Mouse (Mus musculus) hindbrain, embryonic 14.5 days (tissue): Measurements from ENCODE around the gene Hgd. TPM values are rescaled to one million over a fixed set of nuclear protein-coding genes. Genes with fewer than 3 reads are reported as not detected.
A peak's percentile ranks its signal among the peaks of the same experiment; 100 is the strongest.

Experiments used
- ATAC-seq: fragments of 200-750 bp; cut with Nextera tagmentation; 2 replicates; pipeline ENCODE4 v1.8.0; 2017; ENCODE audit warnings: moderate number of reproducible peaks, mild to moderate bottlenecking, moderate TSS enrichment, moderate library complexity; ENCODE audit not compliant: low FRiP score
- DNase-seq: peaks from one replicate; pipeline ENCODE4 v3.0.0-alpha.2; 2015; ENCODE audit warnings: low spot score
- H3K27ac ChIP-seq: fragments of 300-500 bp; sonication (generic); 2 replicates; pipeline ENCODE4 v1.5.1; 2014; ENCODE audit warnings: mild to moderate bottlenecking, moderate library complexity
- H3K27me3 ChIP-seq: fragments of 300-500 bp; sonication (generic); 2 replicates; pipeline ENCODE4 v1.6.1; 2014; ENCODE audit warnings: mild to moderate bottlenecking, low read length, mixed read lengths; ENCODE audit not compliant: control insufficient read depth, insufficient read depth
- H3K36me3 ChIP-seq: fragments of 300-500 bp; sonication (generic); replicated peaks from 2 replicates; pipeline ENCODE4 v1.6.1; 2014; ENCODE audit not compliant: control insufficient read depth, insufficient read depth
- H3K4me1 ChIP-seq: fragments of 300-500 bp; sonication (generic); replicated peaks from 2 replicates; pipeline ENCODE4 v1.6.1; 2014; ENCODE audit warnings: antibody characterized with exemption, low read length, mixed read lengths; ENCODE audit not compliant: control insufficient read depth, insufficient read depth
- H3K4me2 ChIP-seq: fragments of 300-500 bp; sonication (generic); replicated peaks from 2 replicates; pipeline ENCODE4 v1.6.1; 2014; ENCODE audit warnings: mild to moderate bottlenecking, moderate library complexity
- H3K4me3 ChIP-seq: fragments of 300-500 bp; sonication (generic); replicated peaks from 2 replicates; pipeline ENCODE4 v1.5.1; 2014; ENCODE audit warnings: mild to moderate bottlenecking, low read length
- H3K9ac ChIP-seq: fragments of 300-500 bp; sonication (generic); 2 replicates; pipeline ENCODE4 v1.6.1; 2014
- H3K9me3 ChIP-seq: fragments of 300-500 bp; sonication (generic); 2 replicates; pipeline ENCODE4 v1.6.1; 2016; ENCODE audit warnings: low read length; ENCODE audit not compliant: control insufficient read depth
- WGBS: fragments of 180-500 bp; shearing (Covaris S2); extraction: QIAGEN DNeasy Blood & Tissue Kit; methylation state at CpG from one replicate; pipeline ENCODE4 v1.1.7; 2014; 5-methylcytosine and 5-hydroxymethylcytosine counted together
- polyA plus RNA-seq: library from polyadenylated mRNA; unstranded; fragments of >200 nt; fragmentation: Nextera tagmentation; extraction: Ambion mirVana; gene quantifications from 2 replicates; pipeline ENCODE4 v1.2.1, GENCODE M21; 2014

Gene Hgd
- polyA plus RNA-seq, 1 experiment from 2014 or later = 0.13 TPM

GRCm38 (mm10) chr16:37651467-37651866 lies 71.5 kb downstream of the Hgd start:
- ATAC-seq = no peak
- 91% methylated on average over 5 of the region's 5 CpGs for WGBS
- Histone ChIP-seq H3K9me3 (no peaks in the 10 kb centered on the region), H3K9ac (no peak overlapping the region), H3K4me2 (no peak overlapping the region), H3K36me3 (peaks cover 19% of the 10 kb centered on the region), H3K27me3 (no peaks in the 10 kb centered on the region), H3K4me1 (peaks cover 17% of the 10 kb centered on the region), H3K4me3 (no peak overlapping the region), H3K27ac (no peak overlapping the region)
- DNase-seq = no peak

GRCm38 (mm10) chr16:37652654-37653053 lies 72.7 kb downstream of the Hgd start:
- Histone ChIP-seq H3K9me3 (no peaks in the 10 kb centered on the region), H3K36me3 (peaks cover 8% of the 10 kb centered on the region), H3K9ac (peak overlapping the region; percentile 91; the same call in 1 of the 2 replicates), H3K4me1 (peaks cover 17% of the 10 kb centered on the region), H3K27me3 (no peaks in the 10 kb centered on the region), H3K4me2 (peak overlapping the region; percentile 66), H3K4me3 (no peak overlapping the region), H3K27ac (no peak overlapping the region)
- ATAC-seq (no peak), DNase-seq (no peak)
- WGBS = 85% methylated on average over 5 of the region's 5 CpGs

GRCm38 (mm10) chr16:37653058-37653457 lies 73.1 kb downstream of the Hgd start:
- ATAC-seq = no peak
- H3K36me3 ChIP-seq = peaks cover 4% of the 10 kb centered on the region
- peak overlapping the region; percentile 66 for H3K4me2 ChIP-seq
- no peaks in the 10 kb centered on the region for H3K27me3 ChIP-seq
- 91% methylated on average over 1 of the region's 1 CpGs for WGBS
- H3K9me3 ChIP-seq = no peaks in the 10 kb centered on the region
- H3K4me3 ChIP-seq = peak overlapping the region; percentile 74
- peak overlapping the region; percentile 91; the same call in 1 of the 2 replicates for H3K9ac ChIP-seq
- H3K27ac ChIP-seq = no peak overlapping the region
- DNase-seq = no peak
- H3K4me1 ChIP-seq = peaks cover 17% of the 10 kb centered on the region

GRCm38 (mm10) chr16:37653731-37654657 lies 74.0 kb downstream of the Hgd start, which contains the start of gene Ndufb4:
Ndufb4 (minus strand) TSS chr16:37654453.
- Histone ChIP-seq H3K27ac (peak within 1 kb of the TSS; percentile 48), H3K36me3 (no peaks in the 10 kb centered on the region), H3K27me3 (no peaks in the 10 kb centered on the region), H3K4me3 (peak within 1 kb of the TSS; percentile 74), H3K9ac (peak within 1 kb of the TSS; percentile 91), H3K4me1 (peaks cover 17% of the 10 kb centered on the region), H3K9me3 (no peaks in the 10 kb centered on the region), H3K4me2 (peak within 1 kb of the TSS; percentile 66)
- under 1% methylated on average over 49 of the region's 58 CpGs for WGBS
- DNase-seq (peak; percentile 97), ATAC-seq (peak; percentile 95)

- Histone ChIP-seq H3K4me2 (peak overlapping the region; percentile 43), H3K9ac (no peak overlapping the region), H3K4me1 (peaks cover 17% of the 10 kb centered on the region), H3K27ac (peak overlapping the region; percentile 10; the same call in 1 of the 2 replicates), H3K36me3 (no peaks in the 10 kb centered on the region), H3K9me3 (no peaks in the 10 kb centered on the region), H3K4me3 (no peak overlapping the region), H3K27me3 (no peaks in the 10 kb centered on the region)
- 62% methylated on average over 4 of the region's 4 CpGs for WGBS
- DNase-seq (no peak), ATAC-seq (no peak; the same call in 1 of the 2 replicates)
Measured at GRCm38 (mm10) chr16:37654831-37655455, 75.0 kb downstream of the Hgd start.

- no peak for DNase-seq
Measured at GRCm38 (mm10) chr16:37655756-37656347, 75.9 kb downstream of the Hgd start.

GRCm38 (mm10) chr16:37656796-37657195 lies 76.8 kb downstream of the Hgd start:
- no peak for ATAC-seq

More at GRCm38 (mm10) chr16:37655756-37656347, 75.9 kb downstream of the Hgd start:
- Histone ChIP-seq H3K9me3 (no peaks in the 10 kb centered on the region), H3K9ac (no peak overlapping the region), H3K27ac (no peak overlapping the region), H3K4me2 (no peak overlapping the region), H3K27me3 (no peaks in the 10 kb centered on the region), H3K4me1 (peaks cover 17% of the 10 kb centered on the region), H3K36me3 (no peaks in the 10 kb centered on the region), H3K4me3 (no peak overlapping the region)
- WGBS = 9% methylated on average over 4 of the region's 4 CpGs
- ATAC-seq = no peak

GRCm38 (mm10) chr16:37663643-37664459 lies 83.9 kb downstream of the Hgd start:
- H3K27ac ChIP-seq = peak overlapping the region; percentile 74
- no peak for DNase-seq
- H3K9me3 ChIP-seq = no peaks in the 10 kb centered on the region
- no peak overlapping the region for H3K4me3 ChIP-seq
- ATAC-seq = peak; percentile 68; the same call in 1 of the 2 replicates
- no peak overlapping the region for H3K4me2 ChIP-seq
- H3K4me1 ChIP-seq = peaks cover 10% of the 10 kb centered on the region
- no peaks in the 10 kb centered on the region for H3K27me3 ChIP-seq
- 49% methylated on average over 9 of the region's 9 CpGs for WGBS
- no peak overlapping the region for H3K9ac ChIP-seq
- H3K36me3 ChIP-seq = no peaks in the 10 kb centered on the region

More at GRCm38 (mm10) chr16:37656796-37657195, 76.8 kb downstream of the Hgd start:
- H3K36me3 ChIP-seq = no peaks in the 10 kb centered on the region
- no peak overlapping the region for H3K4me2 ChIP-seq
- no peak overlapping the region for H3K9ac ChIP-seq
- H3K27ac ChIP-seq = no peak overlapping the region
- H3K9me3 ChIP-seq = no peaks in the 10 kb centered on the region
- no peak for DNase-seq
- H3K27me3 ChIP-seq = no peaks in the 10 kb centered on the region
- H3K4me1 ChIP-seq = peaks cover 17% of the 10 kb centered on the region
- WGBS = 18% methylated on average over 7 of the region's 7 CpGs
- no peak overlapping the region for H3K4me3 ChIP-seq
